Mouse (Mus musculus): ENCODE data around the gene Habp2.

DNA sequence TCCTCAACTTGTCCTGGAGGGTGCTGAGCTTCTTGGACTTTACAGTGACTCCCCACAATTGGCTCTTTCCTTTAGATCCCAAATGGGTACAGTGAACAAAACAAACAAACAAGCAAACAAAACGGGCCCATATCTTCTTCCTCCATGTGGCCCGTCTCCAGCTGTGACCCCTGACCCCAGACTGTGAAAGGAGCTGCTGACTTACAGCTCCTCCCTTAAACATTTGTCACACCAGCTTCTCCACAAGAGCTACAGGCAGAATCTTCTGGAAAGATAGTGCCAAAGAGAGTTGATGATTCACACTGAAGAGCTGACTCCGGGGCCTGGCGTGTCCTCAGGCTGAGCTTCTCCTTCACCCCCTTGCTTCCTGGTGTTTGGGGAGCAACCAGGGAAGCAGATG is 48.4 kb upstream of the Habp2 start:
- TF ChIP-seq TCF12 (IDR thresholded peaks at IDR 0.05; ENCODE audit: low read depth, low read length) = no peak
- no peak for TF ChIP-seq CTCF (conservative IDR thresholded peaks at IDR 0.05 in 1 of 2, IDR thresholded peaks at IDR 0.05 in 1 of 2; ENCODE audit: low read depth in 2 of 2, low read length in 2 of 2)
- no peak for TF ChIP-seq MAZ (IDR thresholded peaks at IDR 0.05; ENCODE audit: low read depth, low read length)
- TF ChIP-seq MYC (IDR thresholded peaks at IDR 0.05; ENCODE audit: low read depth, low read length) = no peak

All from CH12.LX (cell line).